Mouse (Mus musculus) left cerebral cortex, postnatal 10 days (tissue): ENCODE results near the gene Gtf3c5. TPM values are rescaled to one million over a fixed set of nuclear protein-coding genes. Genes with fewer than 3 reads are reported as not detected.

Experiments
- DNase-seq, 2 experiments: peaks; one replicate each; pipeline ENCODE4 v3.0.0; 2021 to 2022; ENCODE audit warnings: low spot score in 2 of 2, mixed read lengths in 1 of 2; ENCODE audit errors: extremely low spot score in 1 of 2
- intact Hi-C: fragments of 180-260 bp; cut with DNase I; formaldehyde crosslinking; loops from one replicate; pipeline ENCODE4 v1.15.1; 2025
- total RNA-seq, 2 experiments: library from RNA; stranded (reverse); gene quantifications; 2 replicates each; pipeline ENCODE4 v1.2.3; 2021

Gtf3c5 gene
- total RNA-seq, 2 experiments from 2014 or later = 18.6 to 20.2 TPM

- no peak for DNase-seq
- intact Hi-C loops = no loop called here
Observed at GRCm38 (mm10) chr2:28610716-28611406, 27.3 kb upstream of the Gtf3c5 start.

DNA sequence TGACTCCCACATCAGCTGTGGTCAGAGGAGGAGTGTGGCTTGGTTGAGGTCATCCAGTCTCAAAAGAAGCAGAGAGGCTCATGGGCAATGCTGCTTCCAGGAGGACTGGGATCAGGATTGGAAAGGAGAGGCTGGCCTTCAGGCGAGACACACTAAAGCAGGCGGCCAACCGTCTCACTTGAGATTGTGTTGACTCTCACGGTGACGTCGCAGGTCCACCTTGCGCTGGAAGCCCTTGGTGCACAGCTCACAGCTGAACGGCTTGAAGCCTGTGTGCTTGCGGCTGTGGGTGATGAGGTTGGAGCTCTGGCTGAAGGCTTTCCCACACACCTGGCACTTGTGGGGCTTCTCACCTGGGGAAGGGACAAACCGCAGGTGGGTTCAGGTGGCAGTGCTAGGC, 26.3 kb upstream of the Gtf3c5 start:
- no peak for DNase-seq
- intact Hi-C loops = no loop called here

GRCm38 (mm10) chr2:28607341-28608165, 24.0 kb upstream of the Gtf3c5 start:
- no peak for DNase-seq
- intact Hi-C loops = no loop called here

DNA sequence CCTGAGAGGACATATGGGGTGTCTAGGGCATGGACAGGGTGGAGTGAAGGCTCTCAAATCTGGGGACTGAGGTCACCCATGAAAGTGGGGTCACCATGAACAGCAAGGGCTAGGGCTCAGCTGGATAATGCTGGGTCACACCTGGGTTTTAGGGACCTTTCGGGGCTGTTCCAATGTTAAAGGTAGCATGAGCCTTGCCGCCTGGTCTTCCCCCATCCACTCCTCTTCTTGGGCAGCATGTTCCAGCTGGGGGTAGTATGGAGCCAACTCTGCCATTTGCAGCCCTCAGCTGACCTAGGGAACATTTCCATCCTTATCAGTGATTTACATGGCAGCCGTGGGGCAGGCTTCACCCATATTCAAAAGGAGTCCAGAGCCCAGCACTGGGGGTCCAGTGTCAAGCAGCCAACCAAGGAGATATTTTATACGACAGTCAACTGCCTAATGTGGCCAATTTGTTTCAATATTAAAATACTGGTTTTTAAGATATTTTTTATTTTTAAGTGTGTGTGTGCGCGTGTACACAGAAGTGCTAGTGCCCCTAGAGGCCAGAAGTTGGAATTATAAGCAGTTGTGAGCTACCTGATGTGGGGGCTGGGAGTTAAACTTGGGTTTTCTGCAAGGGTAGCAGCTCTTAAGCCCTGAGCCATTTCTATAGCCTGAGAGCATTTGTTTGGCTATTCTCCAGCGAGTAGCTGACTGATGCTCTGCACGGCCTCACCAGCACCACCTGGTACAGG, 23.2 kb upstream of the Gtf3c5 start:
- no peak for DNase-seq
- intact Hi-C loops = no loop called here

DNA sequence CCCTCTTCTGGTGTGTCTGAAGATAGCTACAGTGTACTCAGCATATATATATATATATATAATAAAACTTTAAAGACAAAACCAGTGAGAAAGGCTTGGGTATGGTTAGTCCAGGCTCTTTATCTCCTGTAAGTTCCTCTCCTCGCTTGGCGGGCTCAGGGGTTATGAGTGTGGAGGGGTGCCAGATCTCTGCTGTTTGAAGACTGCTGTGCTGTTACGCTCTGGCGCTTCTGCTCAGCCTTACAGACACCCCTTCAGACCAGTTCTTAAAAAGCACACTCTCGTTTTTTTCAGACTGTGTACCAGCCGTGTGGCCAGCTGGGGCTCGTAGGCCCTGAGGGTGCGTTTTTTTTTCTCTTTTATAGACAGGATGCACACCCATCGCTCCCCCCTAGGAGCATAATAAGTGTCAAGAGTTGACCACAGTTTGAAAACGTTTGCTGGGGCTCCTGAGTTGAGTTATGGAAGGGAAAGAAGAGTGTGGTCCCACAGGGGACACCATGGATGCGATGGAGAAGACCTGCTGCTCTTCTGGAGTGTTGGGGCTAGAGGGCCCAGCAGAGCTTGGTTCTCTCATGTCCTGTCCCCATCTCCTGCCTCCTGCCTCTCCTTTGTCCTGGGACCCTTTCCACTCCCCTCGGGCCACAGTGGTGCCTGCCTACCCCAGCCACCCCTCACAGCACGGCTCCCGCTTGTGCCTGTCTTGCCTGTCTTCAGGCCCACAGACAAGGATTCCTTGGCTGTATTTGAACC, 22.4 kb upstream of the Gtf3c5 start:
- no peak for DNase-seq
- intact Hi-C loops = no loop called here

DNA sequence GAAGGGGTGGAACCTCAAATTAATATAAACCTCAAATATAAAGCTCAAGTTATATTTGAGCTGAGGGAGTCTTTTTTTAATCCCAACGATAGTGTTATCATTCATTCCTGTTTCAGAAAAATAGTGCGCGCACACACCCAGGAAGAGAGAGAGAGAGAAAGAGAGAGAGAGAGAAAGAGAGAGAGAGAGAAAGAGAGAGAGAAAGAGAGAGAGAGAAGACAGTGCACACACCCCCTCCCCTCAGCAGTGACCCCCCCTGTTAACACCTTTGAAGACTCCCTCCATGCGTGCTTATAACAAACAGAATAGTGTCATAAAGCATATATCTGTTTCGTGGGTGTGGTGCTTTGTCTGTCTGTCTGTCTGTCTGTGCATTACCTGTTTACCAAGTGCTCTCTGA, 20.0 kb upstream of the Gtf3c5 start:
- intact Hi-C loops = no loop called here
- no peak for DNase-seq

DNA sequence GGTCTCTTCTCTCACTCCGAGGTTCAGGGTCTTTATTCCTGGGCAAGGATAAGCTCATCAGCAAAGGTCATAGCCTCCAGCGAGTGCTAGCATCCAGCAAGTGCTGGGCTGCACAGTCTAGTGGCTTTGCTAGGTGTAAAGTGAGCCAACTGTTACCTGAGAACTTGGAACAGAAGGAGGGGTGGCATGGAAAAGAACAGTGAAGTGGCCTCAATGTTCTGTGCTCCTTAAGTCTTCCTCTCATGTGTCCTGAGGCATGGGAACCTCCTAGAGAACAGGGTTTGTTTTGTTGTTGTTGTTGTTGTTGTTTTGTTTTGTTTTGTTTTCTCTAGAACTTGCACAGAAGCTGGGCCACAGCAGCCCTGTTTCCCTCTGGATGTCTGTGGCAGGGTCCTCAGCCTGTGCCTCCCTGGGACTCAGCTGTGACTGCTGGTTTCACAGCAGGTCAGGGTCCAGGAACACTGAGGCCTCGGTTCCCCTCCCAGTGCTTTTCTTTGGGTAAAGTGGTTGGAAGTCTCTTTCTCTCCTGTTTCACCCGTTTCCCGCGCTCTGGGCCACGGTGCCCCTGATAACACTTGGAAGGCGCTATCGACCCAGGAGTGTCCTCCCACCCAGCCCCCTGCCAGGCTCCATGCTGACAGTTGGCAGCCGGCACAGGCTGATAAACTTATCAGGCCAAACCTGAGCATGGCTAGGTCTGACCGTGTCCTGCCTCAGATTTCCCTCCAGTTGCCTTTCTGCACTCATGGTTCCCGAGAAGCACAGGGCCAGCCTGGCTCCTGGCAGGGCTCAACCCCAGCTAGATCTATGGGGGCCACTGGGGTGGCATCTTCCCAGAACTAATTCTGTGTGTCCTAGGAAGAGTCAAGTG, 18.4 kb upstream of the Gtf3c5 start:
- intact Hi-C loops = no loop called here
- no peak for DNase-seq

DNA sequence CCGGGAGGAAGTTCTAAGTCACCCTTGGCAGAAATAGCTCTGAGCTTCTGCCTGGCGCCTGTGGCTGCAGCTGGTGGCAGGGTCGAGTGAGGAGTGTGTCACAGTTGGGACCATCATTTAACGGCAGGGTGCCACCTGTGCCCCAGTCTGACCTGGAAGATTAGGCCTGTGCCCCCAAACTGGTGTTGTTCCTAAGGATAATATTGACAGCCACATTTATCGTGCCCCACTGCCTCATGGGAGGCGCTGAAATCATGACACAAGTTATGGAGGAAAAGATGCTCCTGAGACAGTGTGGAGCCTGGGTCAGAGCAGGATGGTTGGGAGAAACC, 16.0 kb upstream of the Gtf3c5 start:
- DNase-seq = no peak
- intact Hi-C loops = no loop called here

DNA sequence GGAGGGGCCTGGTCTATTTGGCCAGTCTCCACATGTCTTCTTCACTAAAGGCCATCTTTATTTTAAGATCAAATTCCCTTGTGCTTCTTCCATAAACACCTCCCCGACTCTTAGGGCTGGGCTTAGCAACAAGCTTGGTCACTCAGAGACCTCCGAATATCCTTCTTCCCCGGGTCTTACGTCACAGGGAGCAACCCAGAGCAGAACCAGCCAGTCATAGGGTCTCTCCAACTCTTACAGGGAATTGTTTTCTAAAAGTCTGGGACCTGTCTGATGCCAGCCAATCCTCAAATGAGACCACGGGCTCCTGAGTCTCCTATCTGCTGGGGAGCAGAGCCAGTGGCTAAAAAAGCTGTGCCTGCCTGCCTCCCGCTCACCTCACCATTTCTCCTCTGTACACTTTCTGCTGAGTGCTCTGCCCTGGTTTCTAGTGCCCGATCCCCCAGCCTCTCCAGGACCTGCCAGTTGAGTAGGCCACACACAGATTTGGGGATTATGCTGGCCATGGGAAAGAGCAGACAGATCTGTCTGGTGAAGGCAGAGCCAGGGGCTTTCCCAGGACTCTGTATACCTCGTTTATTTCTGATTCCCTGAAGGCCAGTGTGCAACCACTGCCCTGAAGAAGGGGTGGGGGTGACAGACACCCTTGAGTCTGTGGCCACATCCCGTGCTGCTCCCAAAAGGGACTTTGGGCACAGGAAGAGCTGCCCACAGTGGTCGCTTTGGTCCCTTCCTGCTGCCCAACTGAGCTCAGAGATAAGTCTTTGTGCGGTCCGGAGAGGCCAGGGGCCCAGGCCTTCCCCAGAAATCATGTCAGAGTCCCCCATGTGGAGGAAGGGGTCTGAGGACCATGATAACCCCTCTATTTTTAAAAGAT, 15.4 kb upstream of the Gtf3c5 start:
- DNase-seq = no peak
- intact Hi-C loops = no loop called here

DNA sequence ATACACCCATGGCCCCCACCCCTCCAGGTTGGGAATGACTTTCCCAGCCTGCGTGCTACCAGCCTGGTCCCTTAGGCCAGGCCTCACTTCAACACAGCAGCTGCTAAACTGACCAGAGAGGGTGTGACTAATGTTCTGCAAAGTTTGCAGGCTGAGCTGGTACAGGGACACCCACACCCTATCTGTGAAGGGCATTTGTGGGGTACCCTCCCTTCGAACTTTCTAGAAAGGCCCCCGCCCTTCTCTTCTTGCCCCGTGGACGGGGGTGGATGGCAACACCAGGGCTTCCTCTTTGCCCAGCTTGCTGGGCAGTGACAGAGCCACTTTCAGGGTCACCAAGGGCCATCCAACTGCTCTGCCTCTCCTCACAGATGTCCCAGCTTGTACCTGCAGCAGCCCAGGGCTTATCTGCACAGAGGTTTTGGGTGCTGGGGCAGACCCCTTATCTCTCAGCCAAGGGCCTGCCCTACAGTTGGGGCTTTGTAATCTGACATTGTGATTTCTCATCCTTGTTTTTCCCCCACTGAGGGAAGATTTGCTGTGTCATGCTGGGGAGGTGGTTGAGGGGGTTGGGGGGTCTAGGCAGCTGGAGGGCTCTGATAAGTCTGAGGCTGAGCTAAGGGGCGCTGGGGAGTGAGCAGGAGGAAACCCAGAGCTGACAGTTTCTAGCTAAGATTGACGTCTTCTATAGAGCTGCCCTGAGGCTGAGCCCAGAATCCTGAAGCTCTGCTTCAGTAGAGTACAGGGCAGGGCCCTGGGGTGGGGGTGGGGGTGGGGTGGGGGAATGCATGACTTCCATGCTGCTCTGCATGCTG, 14.4 kb upstream of the Gtf3c5 start:
- DNase-seq = no peak
- intact Hi-C loops = no loop called here

DNA sequence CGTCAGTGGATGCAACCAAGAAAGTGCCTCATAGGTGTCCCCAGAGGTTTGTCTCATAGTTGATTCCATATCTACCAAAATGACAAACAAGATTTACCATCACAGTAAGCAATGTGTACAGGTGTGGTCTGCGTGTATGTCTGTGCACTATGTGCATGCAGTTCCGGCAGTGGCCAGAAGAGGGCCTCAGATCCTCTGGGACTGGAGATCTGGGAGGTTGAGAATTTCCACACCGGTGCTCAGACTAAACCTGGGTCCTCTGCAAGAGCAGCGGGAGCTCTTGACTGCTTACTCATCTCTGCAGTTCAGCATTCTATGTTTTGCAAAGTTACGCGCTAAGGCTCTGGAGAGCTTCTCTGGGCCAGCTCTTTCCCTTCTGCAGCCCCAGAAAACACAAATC, 13.4 kb upstream of the Gtf3c5 start:
- no peak for DNase-seq
- intact Hi-C loops = no loop called here

- no peak for DNase-seq
- intact Hi-C loops = no loop called here
Observed at GRCm38 (mm10) chr2:28596021-28596420, 12.5 kb upstream of the Gtf3c5 start.

DNA sequence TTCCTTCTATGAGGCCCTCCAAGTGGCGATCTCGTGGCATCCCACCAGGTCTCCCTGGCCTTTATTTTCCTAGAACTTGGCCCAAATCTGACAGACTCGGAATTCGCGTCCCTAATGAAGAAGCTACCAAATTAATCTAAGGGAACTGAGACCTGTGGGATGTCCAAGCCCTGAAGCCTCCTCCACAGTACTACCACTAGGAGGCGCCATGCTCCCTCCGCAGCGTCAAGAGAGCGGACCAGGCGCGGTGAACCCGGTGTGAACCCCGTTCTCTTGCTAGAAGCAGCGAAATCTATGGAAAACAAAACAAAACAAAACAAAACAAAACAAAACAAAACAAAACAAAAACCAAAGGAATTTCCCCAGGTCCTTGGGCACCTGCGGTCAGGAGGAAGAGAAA, 9.3 kb upstream of the Gtf3c5 start:
- intact Hi-C loops = no loop called here
- DNase-seq = peak in 1 of 2 experiments; percentile 68

DNA sequence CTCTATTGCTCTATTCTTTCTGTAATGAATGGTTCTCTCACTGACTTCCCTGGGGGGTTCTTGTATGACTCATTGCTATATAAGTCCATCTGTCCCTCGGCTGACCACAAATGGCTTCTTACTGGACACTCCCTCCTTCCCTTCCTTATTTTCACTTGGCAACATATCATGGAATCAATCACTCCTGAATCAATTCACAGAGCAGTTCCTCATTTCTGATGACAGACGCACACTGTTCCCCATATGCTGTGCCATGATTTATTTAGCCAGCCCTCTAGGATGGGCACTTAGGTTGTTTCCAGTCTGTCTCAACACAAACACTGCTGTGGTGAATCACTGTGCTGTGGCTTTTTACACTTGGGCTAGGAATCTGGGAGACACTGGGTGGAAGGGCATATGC, 7.9 kb upstream of the Gtf3c5 start:
- intact Hi-C loops = no loop called here

DNA sequence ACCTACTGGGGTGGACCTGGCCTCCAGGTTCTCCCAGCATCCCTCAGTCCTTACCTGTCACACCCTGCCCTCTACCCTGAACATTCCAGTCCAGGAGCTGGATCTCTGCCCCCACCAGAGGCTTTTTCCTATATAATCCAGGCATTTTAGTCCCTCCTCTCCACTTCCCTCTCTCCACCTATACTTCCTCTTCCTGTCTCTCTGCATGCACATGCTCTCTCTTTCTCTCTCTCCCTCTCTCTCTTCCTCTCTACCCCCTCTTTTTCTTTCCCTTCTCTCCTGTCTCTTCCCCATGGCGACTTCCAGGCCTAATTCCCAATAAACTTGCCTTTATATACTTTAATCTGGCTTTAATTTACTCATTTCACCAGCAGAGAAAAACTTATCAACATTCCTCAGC, 5.0 kb upstream of the Gtf3c5 start:
- intact Hi-C loops = loop anchor here (5.0 kb wide), 1 partner anchor 34 kb away; the partner anchor contains the start of gene Gfi1b
- DNase-seq = no peak

More for the DNA sequence above, 7.9 kb upstream of the Gtf3c5 start:
- DNase-seq = no peak

GRCm38 (mm10) chr2:28585730-28586129, 2.2 kb upstream of the Gtf3c5 start:
- intact Hi-C loops = loop anchor here (2.0 to 5.0 kb wide), 2 partner anchors 37 to 71 kb away; partner anchors contain the start of gene Gfi1b
- DNase-seq = no peak
